Mouse (Mus musculus) MEL (cell line): Measurements from ENCODE around the gene Serhl. TPM values are rescaled to one million over a fixed set of nuclear protein-coding genes. Genes with fewer than 3 reads are reported as not detected.

Source experiments
- DNase-seq: peaks from one replicate; pipeline ENCODE4 v3.0.0; 2011; ENCODE audit warnings: low read depth, low spot score
- H3K27ac ChIP-seq: 2 replicates; pipeline ENCODE4 v1.5.1; 2012; ENCODE audit warnings: low read depth, mild to moderate bottlenecking, control low read depth, low read length, moderate library complexity; ENCODE audit not compliant: control insufficient read depth
- H3K27me3 ChIP-seq, 2 experiments: fragments of 150-350 bp in 1 of 2; sonication (generic) in 1 of 2; 2 replicates each; pipeline ENCODE4 v1.6.1; 2012; ENCODE audit warnings: low read length in 2 of 2, mild to moderate bottlenecking in 2 of 2, improper control_type of control experiment in 1 of 2, moderate library complexity in 1 of 2; ENCODE audit not compliant: insufficient read depth in 2 of 2, control insufficient read depth in 1 of 2
- H3K36me3 ChIP-seq, 2 experiments: 2 replicates each; pipeline ENCODE4 v1.6.1; 2012 to 2014; ENCODE audit warnings: low read length in 2 of 2, improper control_type of control experiment in 1 of 2, inconsistent platforms in 1 of 2, mild to moderate bottlenecking in 1 of 2; ENCODE audit not compliant: insufficient read depth in 2 of 2, control insufficient read depth in 1 of 2
- H3K4me1 ChIP-seq, 2 experiments: fragments of 150-350 bp in 1 of 2; sonication (generic) in 1 of 2; 2 replicates each; pipeline ENCODE4 v1.6.1; 2012; ENCODE audit warnings: low read length in 2 of 2, improper control_type of control experiment in 1 of 2, mild to moderate bottlenecking in 1 of 2; ENCODE audit not compliant: insufficient read depth in 2 of 2, control insufficient read depth in 1 of 2
- H3K4me3 ChIP-seq, 2 experiments: fragments of 150-350 bp in 1 of 2; sonication (generic) in 1 of 2; 2 replicates each; pipeline ENCODE4 v1.5.1; 2012; ENCODE audit warnings: low read depth in 2 of 2, low read length in 2 of 2, mild to moderate bottlenecking in 2 of 2, moderate library complexity in 2 of 2, control low read depth in 1 of 2, improper control_type of control experiment in 1 of 2; ENCODE audit not compliant: control insufficient read depth in 1 of 2, insufficient read depth in 1 of 2
- H3K79me2 ChIP-seq: 2 replicates; pipeline ENCODE4 v1.6.1; 2012; ENCODE audit warnings: mild to moderate bottlenecking, low read length, moderate library complexity; ENCODE audit not compliant: control insufficient read depth, poor library complexity, insufficient read depth
- H3K9ac ChIP-seq: 2 replicates; pipeline ENCODE4 v1.6.1; 2012; ENCODE audit warnings: low read depth, mild to moderate bottlenecking, control low read depth, low read length, moderate library complexity; ENCODE audit not compliant: control insufficient read depth, poor library complexity, severe bottlenecking
- H3K9me3 ChIP-seq: fragments of 150-350 bp; sonication (generic); replicated peaks from 2 replicates; pipeline ENCODE4 v1.6.1; 2012; ENCODE audit warnings: mild to moderate bottlenecking, low read length, improper control_type of control experiment, moderate library complexity; ENCODE audit not compliant: insufficient read depth
- CHD1 ChIP-seq: IDR thresholded peaks from 2 replicates; pipeline ENCODE4 v1.6.1; 2012; ENCODE audit warnings: low read depth, mild to moderate bottlenecking, inconsistent platforms, low read length, improper control_type of control experiment
- CTCF ChIP-seq, 3 experiments: IDR thresholded peaks in 2 of 3; conservative IDR thresholded peaks in 1 of 3; 2 replicates each; pipeline ENCODE4 v1.5.1; 2011 to 2012; ENCODE audit warnings: low read length in 3 of 3, low read depth in 2 of 3, mild to moderate bottlenecking in 2 of 3, improper control_type of control experiment in 1 of 3, inconsistent platforms in 1 of 3, mixed read lengths in 1 of 3, moderate library complexity in 1 of 3; ENCODE audit not compliant: control insufficient read depth in 1 of 3, insufficient read depth in 1 of 3, poor library complexity in 1 of 3, severe bottlenecking in 1 of 3
- ELF1 ChIP-seq: IDR thresholded peaks from 2 replicates; pipeline ENCODE4 v1.6.1; 2014; ENCODE audit warnings: low read depth, mild to moderate bottlenecking, inconsistent platforms, low read length, improper control_type of control experiment, moderate library complexity
- ETS1 ChIP-seq: IDR thresholded peaks from 2 replicates; pipeline ENCODE4 v1.6.1; 2012; ENCODE audit warnings: low read depth, mild to moderate bottlenecking, inconsistent platforms, low read length, improper control_type of control experiment, moderate library complexity
- GABPA ChIP-seq: IDR thresholded peaks from 2 replicates; pipeline ENCODE4 v1.6.1; 2012; ENCODE audit warnings: low read depth, mild to moderate bottlenecking, inconsistent platforms, low read length, improper control_type of control experiment, moderate library complexity
- GATA1 ChIP-seq: IDR thresholded peaks from 2 replicates; pipeline ENCODE4 v1.6.1; 2011; ENCODE audit warnings: low read depth, low read length, improper control_type of control experiment
- HCFC1 ChIP-seq: IDR thresholded peaks from 2 replicates; pipeline ENCODE4 v1.6.1; 2012; ENCODE audit warnings: low read depth, mild to moderate bottlenecking, inconsistent platforms, low read length, improper control_type of control experiment, moderate library complexity
- MAFK ChIP-seq: IDR thresholded peaks from 2 replicates; pipeline ENCODE4 v1.6.1; 2011; ENCODE audit warnings: low read depth, mild to moderate bottlenecking, low read length, improper control_type of control experiment, borderline replicate concordance
- MAX ChIP-seq: IDR thresholded peaks from 2 replicates; pipeline ENCODE4 v1.6.1; 2011; ENCODE audit warnings: low read length, improper control_type of control experiment
- MAZ ChIP-seq: IDR thresholded peaks from 2 replicates; pipeline ENCODE4 v1.6.1; 2012; ENCODE audit warnings: low read depth, mild to moderate bottlenecking, inconsistent platforms, low read length, improper control_type of control experiment
- MEF2A ChIP-seq: IDR thresholded peaks from 2 replicates; pipeline ENCODE4 v1.6.1; 2014; ENCODE audit warnings: low read depth, mild to moderate bottlenecking, inconsistent platforms, low read length, improper control_type of control experiment; ENCODE audit not compliant: poor library complexity, insufficient replicate concordance, severe bottlenecking; ENCODE audit errors: extremely low read depth
- MXI1 ChIP-seq: IDR thresholded peaks from 2 replicates; pipeline ENCODE4 v1.6.1; 2011; ENCODE audit warnings: mild to moderate bottlenecking, low read depth, low read length, improper control_type of control experiment
- MYB ChIP-seq: IDR thresholded peaks from 2 replicates; pipeline ENCODE4 v1.6.1; 2011; ENCODE audit warnings: mild to moderate bottlenecking, low read depth, low read length, improper control_type of control experiment
- MYC ChIP-seq: IDR thresholded peaks from 2 replicates; pipeline ENCODE4 v1.6.1; 2011; ENCODE audit warnings: low read depth, mild to moderate bottlenecking, low read length, improper control_type of control experiment, moderate library complexity
- POLR2AphosphoS2 ChIP-seq: IDR thresholded peaks from 2 replicates; pipeline ENCODE4 v1.6.1; 2011; ENCODE audit warnings: low read length, improper control_type of control experiment
- POLR2AphosphoS5 ChIP-seq: IDR thresholded peaks from 2 replicates; pipeline ENCODE4 v1.6.1; 2012; ENCODE audit warnings: low read depth, borderline replicate concordance, mild to moderate bottlenecking, inconsistent platforms, low read length, moderate library complexity, mixed read lengths
- RAD21 ChIP-seq: IDR thresholded peaks from 2 replicates; pipeline ENCODE4 v1.6.1; 2011; ENCODE audit warnings: mild to moderate bottlenecking, low read depth, low read length, improper control_type of control experiment
- RCOR1 ChIP-seq: IDR thresholded peaks from 2 replicates; pipeline ENCODE4 v1.6.1; 2012; ENCODE audit warnings: low read depth, mild to moderate bottlenecking, inconsistent platforms, low read length, improper control_type of control experiment
- TAL1 ChIP-seq: IDR thresholded peaks from 2 replicates; pipeline ENCODE4 v1.6.1; 2012; ENCODE audit warnings: mild to moderate bottlenecking, inconsistent platforms, low read length, moderate library complexity, mixed read lengths
- TBP ChIP-seq: IDR thresholded peaks from 2 replicates; pipeline ENCODE4 v1.8.0; 2011; ENCODE audit warnings: low read depth, low read length, improper control_type of control experiment
- TCF12 ChIP-seq: IDR thresholded peaks from 2 replicates; pipeline ENCODE4 v1.6.1; 2014; ENCODE audit warnings: low read depth, mild to moderate bottlenecking, inconsistent platforms, low read length, improper control_type of control experiment, moderate library complexity
- USF1 ChIP-seq: IDR thresholded peaks from 2 replicates; pipeline ENCODE4 v1.6.1; 2014; ENCODE audit warnings: low read depth, mild to moderate bottlenecking, inconsistent platforms, low read length, improper control_type of control experiment, moderate library complexity
- ZC3H11A ChIP-seq: IDR thresholded peaks from 2 replicates; pipeline ENCODE4 v1.6.1; 2012; ENCODE audit warnings: low read depth, mild to moderate bottlenecking, inconsistent platforms, low read length, improper control_type of control experiment
- ZMIZ1 ChIP-seq: IDR thresholded peaks from 2 replicates; pipeline ENCODE4 v1.6.1; 2012; ENCODE audit warnings: low read depth, mild to moderate bottlenecking, inconsistent platforms, low read length, improper control_type of control experiment, moderate library complexity
- ZNF384 ChIP-seq: IDR thresholded peaks from 2 replicates; pipeline ENCODE4 v1.6.1; 2012; ENCODE audit warnings: low read depth, mild to moderate bottlenecking, inconsistent platforms, low read length, improper control_type of control experiment
- polyA plus RNA-seq, 2 experiments: library from polyadenylated mRNA; stranded (reverse) in 1 of 2; unstranded in 1 of 2; fragments of >175 nt in 1 of 2; fragments of >200 nt in 1 of 2; gene quantifications; 2 replicates each; pipeline versions ENCODE4 v1.2.1 to v1.2.4; 2012; ENCODE audit warnings: low replicate concordance in 2 of 2, low read depth in 1 of 2; ENCODE audit not compliant: insufficient read length in 2 of 2, insufficient read depth in 1 of 2, missing spikeins in 1 of 2
- total RNA-seq: library from RNA; depleted of rRNA; stranded (reverse); fragments of 300-350 nt; gene quantifications from 2 replicates; pipeline ENCODE4 v1.2.3, GENCODE M21; 2012

The Serhl gene
- total and polyA plus RNA-seq, 3 experiments = 19.6 to 57.3 TPM; not detected in 1

DNA sequence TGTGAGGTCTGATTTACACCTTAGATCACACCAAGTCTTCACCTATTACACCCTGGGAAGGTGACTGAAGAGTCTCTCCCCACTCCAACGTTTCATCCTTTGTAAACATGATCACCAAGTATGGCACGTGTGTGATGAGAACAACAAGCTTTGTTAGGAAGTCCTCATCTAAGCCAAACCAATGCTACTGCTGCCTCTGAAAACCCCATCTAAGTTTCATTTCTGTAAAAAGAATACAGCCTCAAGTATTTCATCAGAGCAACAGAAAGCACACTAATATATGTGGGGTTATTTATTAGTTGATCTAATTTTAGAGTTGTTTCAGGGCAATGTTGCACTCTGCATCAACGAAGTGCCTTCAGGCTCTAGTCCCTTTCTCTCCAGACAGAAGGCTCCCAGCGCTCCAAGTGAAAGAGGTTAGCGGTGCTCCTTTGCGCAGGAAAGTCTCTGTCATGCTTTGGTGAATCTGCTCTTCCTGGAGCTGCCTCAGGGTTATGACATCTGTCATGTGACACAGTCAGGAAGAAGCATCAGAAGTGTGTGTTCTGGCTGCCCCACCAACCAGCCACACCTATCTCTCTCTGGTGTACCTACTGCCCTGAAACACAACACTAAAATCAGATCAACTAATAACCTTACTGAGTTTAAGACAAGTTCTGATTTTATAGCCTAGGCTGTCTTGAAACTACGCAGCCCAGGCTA, 40.4 kb downstream of the Serhl start:
- H3K9ac ChIP-seq = no peak overlapping the region
- no peak for DNase-seq
- no peaks in the 10 kb centered on the region for H3K4me1 ChIP-seq
- H3K36me3 ChIP-seq = peaks cover 0 to 37% of the 10 kb centered on the region in 2 experiments; a peak in 2 of 4 replicates
- no peak overlapping the region for H3K27ac ChIP-seq
- no peaks in the 10 kb centered on the region for H3K79me2 ChIP-seq
- H3K27me3 ChIP-seq = no peaks in the 10 kb centered on the region
- H3K9me3 ChIP-seq = no peaks in the 10 kb centered on the region
- no peak overlapping the region for H3K4me3 ChIP-seq
- TF ChIP-seq GABPA = no peak
- no peak for TF ChIP-seq ZNF384
- no peak for TF ChIP-seq TAL1
- TF ChIP-seq RCOR1 = no peak
- TF ChIP-seq ELF1 = no peak
- no peak for TF ChIP-seq POLR2AphosphoS5
- no peak for TF ChIP-seq CHD1
- TF ChIP-seq USF1 = no peak
- no peak for TF ChIP-seq MYC
- TF ChIP-seq MAFK = no peak
- TF ChIP-seq TCF12 = no peak
- no peak for TF ChIP-seq POLR2AphosphoS2

GRCm38 (mm10) chr15:83134671-83135070, 45.4 kb downstream of the Serhl start:
- H3K27ac ChIP-seq = no peak overlapping the region

More at GRCm38 (mm10) chr15:83134671-83135070, 45.4 kb downstream of the Serhl start:
- H3K4me1 ChIP-seq = peaks cover 5 to 8% of the 10 kb centered on the region in 2 experiments
- no peak for TF ChIP-seq TBP
- TF ChIP-seq POLR2AphosphoS5 = no peak
- no peak for TF ChIP-seq ETS1
- no peak for TF ChIP-seq GABPA
- TF ChIP-seq MXI1 = no peak
- no peak for TF ChIP-seq MAX
- no peak for TF ChIP-seq ZC3H11A
- no peak for TF ChIP-seq HCFC1
- TF ChIP-seq MEF2A = no peak
- no peak for TF ChIP-seq RCOR1
- TF ChIP-seq GATA1 = no peak
- no peak for TF ChIP-seq MAZ
- TF ChIP-seq ZMIZ1 = no peak
- TF ChIP-seq CTCF (IDR thresholded peaks at IDR 0.05 in 2 of 3, conservative IDR thresholded peaks at IDR 0.05 in 1 of 3; ENCODE audit: control insufficient read depth in 1 of 3, insufficient read depth in 1 of 3, low read depth in 2 of 3, low read length in 3 of 3, poor library complexity in 1 of 3, severe bottlenecking in 1 of 3) = no peak
- no peak for TF ChIP-seq MYB
- no peak for TF ChIP-seq RAD21
- no peak for TF ChIP-seq ZNF384
- no peak for TF ChIP-seq USF1
- no peaks in the 10 kb centered on the region for H3K27me3 ChIP-seq
- H3K4me3 ChIP-seq = no peak overlapping the region
- H3K79me2 ChIP-seq = peaks cover 5% of the 10 kb centered on the region
- H3K9ac ChIP-seq = no peak overlapping the region
- no peaks in the 10 kb centered on the region for H3K9me3 ChIP-seq
- DNase-seq = no peak
- H3K36me3 ChIP-seq = peaks cover 19 to 40% of the 10 kb centered on the region in 2 experiments
